Mouse (Mus musculus) MEL (cell line): ENCODE data around the gene Tfrc.

Source experiments
- BHLHE40 ChIP-seq: IDR thresholded peaks from 2 replicates; pipeline ENCODE4 v1.6.1; 2012; ENCODE audit warnings: low read depth, mild to moderate bottlenecking, inconsistent platforms, low read length, improper control_type of control experiment, borderline replicate concordance
- CTCF ChIP-seq, 3 experiments: IDR thresholded peaks in 2 of 3; conservative IDR thresholded peaks in 1 of 3; 2 replicates each; pipeline ENCODE4 v1.5.1; 2011 to 2012; ENCODE audit warnings: low read length in 3 of 3, low read depth in 2 of 3, mild to moderate bottlenecking in 2 of 3, improper control_type of control experiment in 1 of 3, inconsistent platforms in 1 of 3, mixed read lengths in 1 of 3, moderate library complexity in 1 of 3; ENCODE audit not compliant: control insufficient read depth in 1 of 3, insufficient read depth in 1 of 3, poor library complexity in 1 of 3, severe bottlenecking in 1 of 3
- EP300 ChIP-seq, 2 experiments: IDR thresholded peaks; 2 replicates each; pipeline ENCODE4 v1.6.1; 2011; ENCODE audit warnings: improper control_type of control experiment in 2 of 2, low read length in 2 of 2, low read depth in 1 of 2, mild to moderate bottlenecking in 1 of 2
- GABPA ChIP-seq: IDR thresholded peaks from 2 replicates; pipeline ENCODE4 v1.6.1; 2012; ENCODE audit warnings: low read depth, mild to moderate bottlenecking, inconsistent platforms, low read length, improper control_type of control experiment, moderate library complexity
- GATA1 ChIP-seq: IDR thresholded peaks from 2 replicates; pipeline ENCODE4 v1.6.1; 2011; ENCODE audit warnings: low read depth, low read length, improper control_type of control experiment
- HCFC1 ChIP-seq: IDR thresholded peaks from 2 replicates; pipeline ENCODE4 v1.6.1; 2012; ENCODE audit warnings: low read depth, mild to moderate bottlenecking, inconsistent platforms, low read length, improper control_type of control experiment, moderate library complexity
- MAFK ChIP-seq: IDR thresholded peaks from 2 replicates; pipeline ENCODE4 v1.6.1; 2011; ENCODE audit warnings: low read depth, mild to moderate bottlenecking, low read length, improper control_type of control experiment, borderline replicate concordance
- POLR2A ChIP-seq, 2 experiments: IDR thresholded peaks; 2 replicates each; pipeline ENCODE4 v1.6.1; 2011 to 2012; ENCODE audit warnings: low read length in 2 of 2, mild to moderate bottlenecking in 2 of 2, control low read depth in 1 of 2, improper control_type of control experiment in 1 of 2, low read depth in 1 of 2, moderate library complexity in 1 of 2; ENCODE audit not compliant: control insufficient read depth in 1 of 2, insufficient read depth in 1 of 2, poor library complexity in 1 of 2
- SIN3A ChIP-seq: IDR thresholded peaks from 2 replicates; pipeline ENCODE4 v1.6.1; 2012; ENCODE audit warnings: low read length, improper control_type of control experiment, inconsistent platforms
- USF1 ChIP-seq: IDR thresholded peaks from 2 replicates; pipeline ENCODE4 v1.6.1; 2014; ENCODE audit warnings: low read depth, mild to moderate bottlenecking, inconsistent platforms, low read length, improper control_type of control experiment, moderate library complexity
- ZMIZ1 ChIP-seq: IDR thresholded peaks from 2 replicates; pipeline ENCODE4 v1.6.1; 2012; ENCODE audit warnings: low read depth, mild to moderate bottlenecking, inconsistent platforms, low read length, improper control_type of control experiment, moderate library complexity

GRCm38 (mm10) chr16:32677040-32677700 lies 68.5 kb downstream of the Tfrc start:
- TF ChIP-seq CTCF (IDR thresholded peaks at IDR 0.05 in 2 of 3, conservative IDR thresholded peaks at IDR 0.05 in 1 of 3; ENCODE audit: control insufficient read depth in 1 of 3, insufficient read depth in 1 of 3, low read depth in 2 of 3, low read length in 3 of 3, poor library complexity in 1 of 3, severe bottlenecking in 1 of 3) (no peak), GATA1 (no peak), POLR2A (IDR thresholded peaks at IDR 0.05; ENCODE audit: control insufficient read depth in 1 of 2, insufficient read depth in 1 of 2, low read depth in 1 of 2, low read length in 2 of 2, poor library complexity in 1 of 2) (no peak), GABPA (no peak), EP300 (IDR thresholded peaks at IDR 0.05; ENCODE audit: low read depth in 1 of 2, low read length in 2 of 2) (no peak), USF1 (peak; percentile 34; the same call in 1 of the 2 replicates), MAFK (no peak), HCFC1 (no peak), ZMIZ1 (no peak), BHLHE40 (no peak), SIN3A (no peak)
